Mouse (Mus musculus): ENCODE results near the gene Slc30a7. TPM values are rescaled to one million over a fixed set of nuclear protein-coding genes. Genes with fewer than 3 reads are reported as not detected.

The Slc30a7 gene
- total RNA-seq, 2 experiments from 2014 or later = 5.7 to 5.8 TPM

DNA sequence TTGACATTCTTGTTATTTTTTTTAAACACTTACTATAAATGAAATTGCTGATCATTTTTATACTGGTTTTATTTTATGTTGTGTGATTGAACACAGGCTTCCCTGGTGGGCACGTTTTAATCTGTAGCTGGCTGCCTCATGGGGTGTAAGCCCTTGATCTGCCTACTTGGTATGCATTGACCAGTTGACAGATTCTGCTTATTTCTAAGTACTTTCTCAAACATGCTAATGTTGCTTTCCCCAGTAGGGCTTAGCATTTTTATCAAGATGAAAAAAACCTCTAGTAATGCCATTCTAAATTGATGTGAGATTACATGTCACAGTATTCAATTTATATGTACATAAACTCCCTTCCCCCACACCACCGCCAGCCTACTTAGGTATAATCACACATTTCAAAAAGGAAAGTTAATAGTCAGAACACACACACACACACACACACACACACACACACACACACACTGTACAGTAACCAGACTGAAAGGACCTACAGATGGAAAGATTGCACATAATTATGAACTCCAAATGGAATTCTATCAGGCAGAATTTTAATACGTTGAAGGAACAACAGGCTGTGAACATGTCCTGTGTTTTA lies 108.8 kb downstream of the Slc30a7 start:
- intact Hi-C loops (cut with DNase I) = no loop called here
- no peak for DNase-seq

DNA sequence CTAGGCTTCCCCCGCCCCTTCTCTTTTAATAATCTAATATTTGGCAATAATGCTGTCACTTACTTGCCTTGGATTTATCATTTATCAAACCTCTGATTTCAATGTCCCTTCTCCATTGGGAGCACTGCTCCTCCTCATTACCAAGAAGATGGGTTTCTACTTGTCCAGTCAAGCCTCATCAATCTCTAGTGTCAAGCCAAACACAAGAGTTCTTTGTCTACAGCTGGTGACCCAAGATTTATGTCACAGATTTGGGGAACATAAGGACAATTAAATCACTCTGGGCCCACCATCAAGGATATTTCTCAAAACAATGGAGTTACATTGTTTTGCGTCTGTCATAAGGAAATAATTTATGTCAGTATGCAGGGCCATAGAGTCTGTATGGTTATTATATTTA lies 114.0 kb downstream of the Slc30a7 start:
- intact Hi-C loops (cut with DNase I) = no loop called here
- no peak for DNase-seq

DNA sequence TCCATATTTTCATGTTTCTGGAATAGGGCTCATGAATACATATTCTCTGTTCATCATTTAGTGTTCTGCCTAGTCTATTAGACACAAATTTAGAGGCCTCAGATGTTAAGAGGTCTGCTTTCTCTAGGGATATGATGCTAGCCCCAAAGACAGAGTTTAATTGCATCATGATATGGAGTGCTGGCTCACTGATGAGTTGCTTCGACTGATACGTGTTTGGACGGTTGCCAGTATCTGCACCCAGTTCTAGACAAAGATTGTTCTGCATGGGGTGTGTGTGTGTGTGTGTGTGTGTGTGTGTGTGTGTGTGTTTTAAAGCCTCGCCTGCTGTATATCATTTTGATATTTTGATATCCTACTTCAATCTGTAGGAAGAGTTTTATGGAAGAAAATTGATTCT lies 114.9 kb downstream of the Slc30a7 start:
- intact Hi-C loops (cut with DNase I) = no loop called here
- no peak for DNase-seq

Small RNAs within 50 kb of the gene (microRNA-seq; reads per million reads assigned to microRNA genes)
- 0 reads per million in 2 experiments for gene Mir669n

Other genes with a start within 250 kb of the Slc30a7 start
- 1 to 10 TPM; 4.9 to 6.7 TPM for gene Dph5, start 119.6 kb downstream of the Slc30a7 start, total RNA-seq (2021)
- gene Extl2, start 56 bp upstream of the Slc30a7 start, total RNA-seq (2021) = 1 to 10 TPM; 8.3 to 9.1 TPM
- gene Vcam1, start 122.3 kb upstream of the Slc30a7 start, total RNA-seq (2021) = 1 to 10 TPM; 2.9 to 4.0 TPM
- gene Gpr88, start 246.1 kb upstream of the Slc30a7 start, total RNA-seq (2021) = not detected

Measured in gastrocnemius, postnatal 36 days (tissue).